Mouse (Mus musculus) layer of hippocampus, postnatal 10 days (tissue): Measurements from ENCODE around the gene Magi1. TPM values are rescaled to one million over a fixed set of nuclear protein-coding genes. Genes with fewer than 3 reads are reported as not detected.
A peak's percentile ranks its signal among the peaks of the same experiment; 100 is the strongest.

Source experiments
- DNase-seq, 2 experiments: peaks; one replicate each; pipeline ENCODE4 v3.0.0; 2021; ENCODE audit warnings: low spot score in 2 of 2
- total RNA-seq, 2 experiments: library from RNA; stranded (reverse); gene quantifications; 2 replicates each; pipeline ENCODE4 v1.2.3; 2021

Gene Magi1
- total RNA-seq, 2 experiments from 2014 or later, result 51.2 to 65.8 TPM

GRCm38 (mm10) chr6:93902239-93902638, 381.5 kb downstream of the Magi1 start:
- no peak for DNase-seq

GRCm38 (mm10) chr6:93901408-93901807, 382.3 kb downstream of the Magi1 start:
- no peak for DNase-seq

- DNase-seq, result no peak
These were observed 386.2 kb downstream of the Magi1 start for GRCm38 (mm10) chr6:93897512-93897911.

GRCm38 (mm10) chr6:93895721-93896120, 388.0 kb downstream of the Magi1 start:
- no peak for DNase-seq

- no peak for DNase-seq
These were observed 389.8 kb downstream of the Magi1 start for GRCm38 (mm10) chr6:93893956-93894355.

GRCm38 (mm10) chr6:93892922-93893321, 390.8 kb downstream of the Magi1 start:
- DNase-seq, result no peak

GRCm38 (mm10) chr6:93890011-93890410, 393.7 kb downstream of the Magi1 start:
- DNase-seq, result no peak

- DNase-seq, result no peak
These were observed 406.4 kb downstream of the Magi1 start for GRCm38 (mm10) chr6:93877337-93877736.

GRCm38 (mm10) chr6:93874936-93875335, 408.8 kb downstream of the Magi1 start:
- no peak for DNase-seq

- no peak for DNase-seq
These were observed 409.3 kb downstream of the Magi1 start for GRCm38 (mm10) chr6:93874376-93874775.

GRCm38 (mm10) chr6:93873536-93873935, 410.2 kb downstream of the Magi1 start:
- no peak for DNase-seq

GRCm38 (mm10) chr6:93871516-93871915, 412.2 kb downstream of the Magi1 start:
- DNase-seq, result no peak

- no peak for DNase-seq
These were observed 413.7 kb downstream of the Magi1 start for GRCm38 (mm10) chr6:93870023-93870422.

GRCm38 (mm10) chr6:93862263-93862662, 421.5 kb downstream of the Magi1 start:
- DNase-seq, result no peak

GRCm38 (mm10) chr6:93856783-93857182, 426.9 kb downstream of the Magi1 start:
- DNase-seq, result no peak

- DNase-seq, result peak in 1 of 2 experiments; percentile 17
These were observed 427.7 kb downstream of the Magi1 start for GRCm38 (mm10) chr6:93855806-93856641.

GRCm38 (mm10) chr6:93848942-93849790, 434.6 kb downstream of the Magi1 start:
- no peak for DNase-seq

- DNase-seq, result no peak
These were observed 438.2 kb downstream of the Magi1 start for GRCm38 (mm10) chr6:93845498-93845897.

GRCm38 (mm10) chr6:93845080-93845479, 438.6 kb downstream of the Magi1 start:
- no peak for DNase-seq

- DNase-seq, result peak in 1 of 2 experiments; percentile 17
These were observed 439.1 kb downstream of the Magi1 start for GRCm38 (mm10) chr6:93844576-93844975.

GRCm38 (mm10) chr6:93838398-93838797, 445.3 kb downstream of the Magi1 start:
- no peak for DNase-seq

- no peak for DNase-seq
These were observed 447.1 kb downstream of the Magi1 start for GRCm38 (mm10) chr6:93836585-93836984.
